Mouse (Mus musculus): Measurements from ENCODE around the gene Syngap1.

- no peak for TF ChIP-seq POLR2A (IDR thresholded peaks at IDR 0.05; ENCODE audit: control insufficient read depth, low read depth, low read length)
- TF ChIP-seq CTCF (IDR thresholded peaks at IDR 0.05; ENCODE audit: control insufficient read depth, insufficient read depth, insufficient replicate concordance, low read depth, low read length) = no peak
Measured at GRCm38 (mm10) chr17:27021076-27021475, 80.0 kb downstream of the Syngap1 start.

All from testis, adult 2 months (tissue).